Mouse (Mus musculus) activated CD4-positive, CD25-positive, alpha-beta regulatory T cell (primary cell): Measurements from ENCODE around the gene Magea8. TPM values are rescaled to one million over a fixed set of nuclear protein-coding genes. Genes with fewer than 3 reads are reported as not detected.

Source experiments
- polyA plus RNA-seq, 2 experiments: library from polyadenylated mRNA; unstranded; fragments of 100-300 nt; shearing (Covaris generic); gene quantifications; one replicate each; pipeline ENCODE4 v1.2.1; 2017

Magea8 gene
- not detected for polyA plus RNA-seq

GRCm38 (mm10) chrX:154995750-154996149, at the start of gene Magea8:
TSS of gene Magea8 (minus strand) at chrX:154995850.

GRCm38 (mm10) chrX:154949405-154949804, 46.2 kb downstream of the Magea8 start, which contains the start of gene Magea3:
TSS of gene Magea3 (minus strand) at chrX:154949505.

GRCm38 (mm10) chrX:154935887-154936286, 59.8 kb downstream of the Magea8 start, which contains the start of gene Magea6:
TSS of gene Magea6 (minus strand) at chrX:154935987.

Other genes starting within 250 kb of the Magea8 start
- gene Cldn34b1, start 105.6 kb downstream of the Magea8 start, polyA plus RNA-seq = not detected
- gene Magea6, start 59.9 kb downstream of the Magea8 start, polyA plus RNA-seq = not detected
- gene Magea3, start 46.3 kb downstream of the Magea8 start, polyA plus RNA-seq = not detected
- gene Magea5, start 67.3 kb upstream of the Magea8 start, polyA plus RNA-seq = not detected
- gene Magea1, start 93.9 kb upstream of the Magea8 start, polyA plus RNA-seq = not detected
- gene Magea2, start 97.8 kb upstream of the Magea8 start, polyA plus RNA-seq = not detected
- gene Cldn34b2, start 132.6 kb upstream of the Magea8 start, polyA plus RNA-seq = under 1 TPM in 1 of 2 experiments, not detected in 1; 0.16 TPM
- 100 to 1,000 TPM; 270 to 344 TPM for gene Sat1, start 220.6 kb upstream of the Magea8 start, polyA plus RNA-seq